Mouse (Mus musculus): ENCODE measurements at regions not wholly inside any gene's neighbourhood (a gene's known extent, or its start where the extent isn't known, plus 50 kb on each side); places are given as distances from the start of the nearest gene placed in this dataset.

DNA sequence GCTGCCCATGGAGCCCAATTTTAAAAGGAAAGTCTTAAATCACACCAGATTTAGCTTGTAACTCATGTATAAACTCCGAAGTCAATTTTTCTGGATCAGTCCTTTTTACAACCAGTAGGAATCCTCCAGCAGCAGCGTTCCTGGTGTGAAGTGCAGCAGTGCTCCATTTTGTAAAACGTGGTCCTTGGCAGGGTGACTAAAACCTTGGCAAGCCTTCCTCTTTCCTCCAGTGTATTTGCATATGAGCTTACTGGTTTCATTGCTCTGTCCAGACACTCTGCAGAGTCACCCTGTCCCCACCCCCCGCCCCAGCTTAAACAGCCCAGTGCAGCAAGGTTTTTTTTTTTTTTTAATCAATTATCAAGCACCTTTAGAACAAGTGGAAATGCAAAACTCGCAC lies 180.9 kb upstream of the Tmco5 start:
- no peak overlapping the region for H3K4me2 ChIP-seq (replicated peaks; ENCODE audit: low read depth, low read length)
- no peak overlapping the region for H3K9ac ChIP-seq (ENCODE audit: low read depth, low read length)
- DNase-seq (ENCODE audit: low spot score) = no peak
- H3K9me3 ChIP-seq (ENCODE audit: control insufficient read depth, low read length) = no peaks in the 10 kb centered on the region
- no peaks in the 10 kb centered on the region for H3K4me1 ChIP-seq (replicated peaks; ENCODE audit: control insufficient read depth, insufficient read depth, low read length)
- ATAC-seq (ENCODE audit: low FRiP score) = no peak
- no peak overlapping the region for H3K4me3 ChIP-seq (ENCODE audit: low read depth, low read length)
- no peak overlapping the region for H3K27ac ChIP-seq (ENCODE audit: low read depth, low read length)
- H3K27me3 ChIP-seq (ENCODE audit: control insufficient read depth, insufficient read depth, low read length) = no peaks in the 10 kb centered on the region
- WGBS = 66% methylated on average over 5 of the region's 5 CpGs
- H3K36me3 ChIP-seq (ENCODE audit: control insufficient read depth, insufficient read depth, low read length) = no peaks in the 10 kb centered on the region

DNA sequence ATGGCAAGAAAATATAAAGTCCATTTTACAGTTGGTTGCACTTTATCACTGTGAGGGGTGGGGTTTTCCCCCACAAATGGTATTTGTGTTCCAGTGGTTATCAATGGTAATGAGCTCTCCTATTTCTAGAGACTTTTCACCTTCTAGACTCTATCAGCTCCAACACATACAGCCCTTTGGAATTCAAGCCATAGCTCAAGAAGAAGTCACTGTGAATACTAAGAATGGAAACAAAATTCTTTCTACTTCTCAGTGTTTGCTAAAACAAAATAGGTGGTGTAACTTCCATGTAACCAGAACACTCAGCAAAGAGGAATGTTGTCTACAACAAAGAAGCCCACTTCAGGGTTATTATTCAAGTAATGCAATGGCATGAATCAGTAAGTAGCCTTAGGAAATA lies 173.8 kb upstream of the Tmco5 start:
- H3K4me1 ChIP-seq (replicated peaks; ENCODE audit: control insufficient read depth, insufficient read depth, low read length) = no peaks in the 10 kb centered on the region

DNA sequence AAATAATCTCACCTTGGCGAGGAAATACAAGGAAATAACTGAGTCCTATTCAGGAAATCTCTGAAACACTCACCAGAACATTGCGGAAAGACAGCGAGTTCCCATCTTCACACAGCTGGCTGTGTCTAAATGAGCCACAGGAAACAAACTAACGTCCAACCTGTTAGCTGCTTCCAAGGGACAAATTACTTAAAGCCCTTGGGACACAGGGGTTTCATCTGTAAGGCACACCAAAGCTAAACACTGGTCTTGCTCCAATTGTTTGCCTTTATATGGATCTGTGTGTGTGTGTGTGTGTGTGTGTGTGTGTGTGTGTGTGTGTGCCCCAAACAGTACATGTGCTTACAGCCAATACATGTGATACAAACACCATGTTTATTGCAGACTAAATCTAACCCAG lies 168.9 kb upstream of the Tmco5 start:
- H3K36me3 ChIP-seq (ENCODE audit: control insufficient read depth, insufficient read depth, low read length) = no peaks in the 10 kb centered on the region
- no peaks in the 10 kb centered on the region for H3K9me3 ChIP-seq (ENCODE audit: control insufficient read depth, low read length)
- H3K27ac ChIP-seq (ENCODE audit: low read depth, low read length) = no peak overlapping the region
- no peak overlapping the region for H3K4me3 ChIP-seq (ENCODE audit: low read depth, low read length)
- no peak overlapping the region for H3K4me2 ChIP-seq (replicated peaks; ENCODE audit: low read depth, low read length)
- H3K27me3 ChIP-seq (ENCODE audit: control insufficient read depth, insufficient read depth, low read length) = no peaks in the 10 kb centered on the region
- no peak overlapping the region for H3K9ac ChIP-seq (ENCODE audit: low read depth, low read length)
- DNase-seq (ENCODE audit: low spot score) (no peak), ATAC-seq (ENCODE audit: low FRiP score) (no peak)
- 73% methylated on average over 4 of the region's 4 CpGs for WGBS
- H3K4me1 ChIP-seq (replicated peaks; ENCODE audit: control insufficient read depth, insufficient read depth, low read length) = no peaks in the 10 kb centered on the region

More for the DNA sequence above, 173.8 kb upstream of the Tmco5 start:
- Histone ChIP-seq H3K27me3 (ENCODE audit: control insufficient read depth, insufficient read depth, low read length) (no peaks in the 10 kb centered on the region), H3K4me3 (ENCODE audit: low read depth, low read length) (no peak overlapping the region), H3K27ac (ENCODE audit: low read depth, low read length) (no peak overlapping the region), H3K36me3 (ENCODE audit: control insufficient read depth, insufficient read depth, low read length) (no peaks in the 10 kb centered on the region), H3K4me2 (replicated peaks; ENCODE audit: low read depth, low read length) (no peak overlapping the region), H3K9me3 (ENCODE audit: control insufficient read depth, low read length) (no peaks in the 10 kb centered on the region), H3K9ac (ENCODE audit: low read depth, low read length) (no peak overlapping the region)
- no peak for DNase-seq (ENCODE audit: low spot score)
- ATAC-seq (ENCODE audit: low FRiP score) = no peak

GRCm38 (mm10) chr2:116716529-116717201 lies 161.8 kb upstream of the Tmco5 start:
- Histone ChIP-seq H3K27ac (ENCODE audit: low read depth, low read length) (no peak overlapping the region), H3K4me1 (replicated peaks; ENCODE audit: control insufficient read depth, insufficient read depth, low read length) (no peaks in the 10 kb centered on the region), H3K36me3 (ENCODE audit: control insufficient read depth, insufficient read depth, low read length) (no peaks in the 10 kb centered on the region), H3K9me3 (ENCODE audit: control insufficient read depth, low read length) (no peaks in the 10 kb centered on the region), H3K27me3 (ENCODE audit: control insufficient read depth, insufficient read depth, low read length) (no peaks in the 10 kb centered on the region), H3K4me2 (replicated peaks; ENCODE audit: low read depth, low read length) (no peak overlapping the region), H3K9ac (ENCODE audit: low read depth, low read length) (no peak overlapping the region), H3K4me3 (ENCODE audit: low read depth, low read length) (no peak overlapping the region)
- 72% methylated on average over 9 of the region's 9 CpGs for WGBS
- no peak; the same call in 1 of the 2 replicates for ATAC-seq (ENCODE audit: low FRiP score)
- no peak for DNase-seq (ENCODE audit: low spot score)

- WGBS = 95% methylated on average over 5 of the region's 5 CpGs
- H3K27me3 ChIP-seq (ENCODE audit: control insufficient read depth, insufficient read depth, low read length) = no peaks in the 10 kb centered on the region
- no peak overlapping the region for H3K9ac ChIP-seq (ENCODE audit: low read depth, low read length)
These were observed 159.9 kb upstream of the Tmco5 start for GRCm38 (mm10) chr2:116718637-116719036.

DNA sequence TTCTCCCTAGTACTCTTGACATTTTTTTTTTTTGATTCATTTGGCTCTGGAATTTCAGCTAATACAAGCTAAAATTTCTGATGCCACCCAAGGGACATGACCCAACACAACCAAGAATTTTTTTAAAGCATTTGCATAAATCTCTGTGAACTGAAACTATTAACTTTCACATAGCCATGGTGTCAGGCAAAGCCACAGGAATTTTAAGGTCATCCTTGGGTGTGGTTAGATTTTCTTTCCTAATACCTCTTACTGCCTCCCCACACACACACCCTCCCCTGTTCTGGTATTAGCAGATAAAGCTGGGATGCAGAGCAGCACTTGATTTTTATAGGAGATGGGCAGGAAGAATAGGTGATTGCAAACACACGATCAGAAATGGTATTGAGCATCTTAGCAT lies 150.9 kb upstream of the Tmco5 start:
- no peak overlapping the region for H3K4me2 ChIP-seq (replicated peaks; ENCODE audit: low read depth, low read length)
- WGBS = 84% methylated on average over 1 of the region's 1 CpGs
- ATAC-seq (ENCODE audit: low FRiP score) = no peak

More at GRCm38 (mm10) chr2:116718637-116719036, 159.9 kb upstream of the Tmco5 start:
- Histone ChIP-seq H3K27ac (ENCODE audit: low read depth, low read length) (no peak overlapping the region), H3K4me2 (replicated peaks; ENCODE audit: low read depth, low read length) (no peak overlapping the region), H3K4me3 (ENCODE audit: low read depth, low read length) (no peak overlapping the region), H3K9me3 (ENCODE audit: control insufficient read depth, low read length) (no peaks in the 10 kb centered on the region), H3K4me1 (replicated peaks; ENCODE audit: control insufficient read depth, insufficient read depth, low read length) (no peaks in the 10 kb centered on the region), H3K36me3 (ENCODE audit: control insufficient read depth, insufficient read depth, low read length) (no peaks in the 10 kb centered on the region)
- ATAC-seq (ENCODE audit: low FRiP score) = no peak
- DNase-seq (ENCODE audit: low spot score) = no peak

GRCm38 (mm10) chr2:116735702-116736101 lies 142.8 kb upstream of the Tmco5 start:
- no peak overlapping the region for H3K4me3 ChIP-seq (ENCODE audit: low read depth, low read length)
- H3K27ac ChIP-seq (ENCODE audit: low read depth, low read length) = no peak overlapping the region
- H3K9ac ChIP-seq (ENCODE audit: low read depth, low read length) = no peak overlapping the region
- H3K9me3 ChIP-seq (ENCODE audit: control insufficient read depth, low read length) = no peaks in the 10 kb centered on the region
- H3K4me2 ChIP-seq (replicated peaks; ENCODE audit: low read depth, low read length) = no peak overlapping the region
- DNase-seq (ENCODE audit: low spot score) (peak; percentile 11), ATAC-seq (ENCODE audit: low FRiP score) (0 out of 2 replicates have a peak, but pooled peaks have one; percentile 47)
- no peaks in the 10 kb centered on the region for H3K27me3 ChIP-seq (ENCODE audit: control insufficient read depth, insufficient read depth, low read length)
- no peaks in the 10 kb centered on the region for H3K36me3 ChIP-seq (ENCODE audit: control insufficient read depth, insufficient read depth, low read length)
- H3K4me1 ChIP-seq (replicated peaks; ENCODE audit: control insufficient read depth, insufficient read depth, low read length) = no peaks in the 10 kb centered on the region
- 54% methylated on average over 3 of the region's 3 CpGs for WGBS

More for the DNA sequence above, 150.9 kb upstream of the Tmco5 start:
- Histone ChIP-seq H3K4me1 (replicated peaks; ENCODE audit: control insufficient read depth, insufficient read depth, low read length) (no peaks in the 10 kb centered on the region), H3K36me3 (ENCODE audit: control insufficient read depth, insufficient read depth, low read length) (no peaks in the 10 kb centered on the region), H3K27me3 (ENCODE audit: control insufficient read depth, insufficient read depth, low read length) (no peaks in the 10 kb centered on the region), H3K9me3 (ENCODE audit: control insufficient read depth, low read length) (no peaks in the 10 kb centered on the region), H3K4me3 (ENCODE audit: low read depth, low read length) (no peak overlapping the region), H3K9ac (ENCODE audit: low read depth, low read length) (no peak overlapping the region), H3K27ac (ENCODE audit: low read depth, low read length) (no peak overlapping the region)
- no peak for DNase-seq (ENCODE audit: low spot score)

DNA sequence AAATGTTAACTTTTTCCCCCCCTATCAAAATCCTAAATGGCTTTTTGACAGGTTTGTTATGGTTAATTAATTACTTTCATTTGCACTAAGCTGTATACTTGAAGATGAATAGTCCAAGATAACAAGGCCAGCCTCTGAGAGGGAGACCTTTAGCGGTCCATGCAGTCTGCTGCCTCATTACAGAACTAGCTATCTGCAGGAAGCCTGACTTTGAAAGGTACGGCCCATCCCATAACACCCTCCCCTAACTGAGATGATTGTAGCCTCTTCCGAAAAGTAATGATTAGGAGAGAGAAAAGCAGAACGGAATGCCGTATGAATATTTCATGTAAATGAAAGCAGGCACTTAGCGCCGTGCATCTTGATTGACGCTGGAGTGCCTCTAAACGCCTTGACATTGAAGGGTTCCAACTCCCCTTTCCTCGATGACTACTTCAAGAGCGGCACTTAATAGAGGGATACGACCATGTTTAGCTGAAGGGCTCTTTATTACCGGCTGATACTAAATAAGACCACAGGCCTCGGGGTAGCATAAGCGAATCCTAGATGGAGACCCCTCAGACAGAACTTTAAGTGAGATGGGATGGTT lies 109.9 kb upstream of the Tmco5 start:
- H3K4me3 ChIP-seq (ENCODE audit: low read depth, low read length) = no peak overlapping the region
- no peaks in the 10 kb centered on the region for H3K36me3 ChIP-seq (ENCODE audit: control insufficient read depth, insufficient read depth, low read length)
- H3K4me2 ChIP-seq (replicated peaks; ENCODE audit: low read depth, low read length) = no peak overlapping the region
- no peaks in the 10 kb centered on the region for H3K4me1 ChIP-seq (replicated peaks; ENCODE audit: control insufficient read depth, insufficient read depth, low read length)
- DNase-seq (ENCODE audit: low spot score) (no peak), ATAC-seq (ENCODE audit: low FRiP score) (0 out of 2 replicates have a peak, but pooled peaks have one; percentile 22)
- H3K9me3 ChIP-seq (ENCODE audit: control insufficient read depth, low read length) = no peaks in the 10 kb centered on the region
- H3K27ac ChIP-seq (ENCODE audit: low read depth, low read length) = no peak overlapping the region
- H3K9ac ChIP-seq (ENCODE audit: low read depth, low read length) = no peak overlapping the region
- WGBS = 75% methylated on average over 15 of the region's 15 CpGs
- H3K27me3 ChIP-seq (ENCODE audit: control insufficient read depth, insufficient read depth, low read length) = no peaks in the 10 kb centered on the region

GRCm38 (mm10) chr2:116769186-116769585 lies 109.3 kb upstream of the Tmco5 start:
- no peak for DNase-seq (ENCODE audit: low spot score)
- 87% methylated on average over 4 of the region's 4 CpGs for WGBS
- no peak overlapping the region for H3K9ac ChIP-seq (ENCODE audit: low read depth, low read length)
- no peak for ATAC-seq (ENCODE audit: low FRiP score)
- no peak overlapping the region for H3K4me3 ChIP-seq (ENCODE audit: low read depth, low read length)
- no peaks in the 10 kb centered on the region for H3K36me3 ChIP-seq (ENCODE audit: control insufficient read depth, insufficient read depth, low read length)
- no peaks in the 10 kb centered on the region for H3K9me3 ChIP-seq (ENCODE audit: control insufficient read depth, low read length)
- no peak overlapping the region for H3K27ac ChIP-seq (ENCODE audit: low read depth, low read length)
- H3K4me1 ChIP-seq (replicated peaks; ENCODE audit: control insufficient read depth, insufficient read depth, low read length) = no peaks in the 10 kb centered on the region
- H3K4me2 ChIP-seq (replicated peaks; ENCODE audit: low read depth, low read length) = no peak overlapping the region
- H3K27me3 ChIP-seq (ENCODE audit: control insufficient read depth, insufficient read depth, low read length) = no peaks in the 10 kb centered on the region

Measured in hindbrain, embryonic 11.5 days (tissue).